Mouse (Mus musculus) MN1 (cell line): ENCODE measurements around the gene Trim54.

ENCODE experiments used
- DNase-seq: peaks from one replicate; pipeline ENCODE4 v3.0.0-alpha.2; 2016; ENCODE audit warnings: low spot score

Trim54 gene

DNA sequence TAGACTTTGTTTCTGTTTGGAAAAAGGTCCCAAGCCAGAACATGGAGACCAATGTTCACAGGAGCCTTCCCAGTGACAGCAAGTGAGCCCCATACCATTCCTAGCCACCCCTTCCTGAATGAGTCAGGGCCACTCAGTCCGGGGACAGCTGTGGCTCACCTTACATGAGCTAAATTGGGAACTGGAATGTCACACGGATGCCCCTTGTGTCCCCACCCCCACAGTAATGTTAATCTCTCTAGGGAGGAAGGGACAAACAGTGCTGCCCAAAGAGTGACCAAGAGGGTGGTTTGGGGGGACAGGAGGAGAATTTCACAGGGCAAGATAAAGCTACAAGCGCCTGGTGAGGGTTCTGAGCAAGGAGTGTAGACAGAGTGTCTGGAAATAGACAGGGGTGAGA, at the start of gene Trim54:
Trim54 (plus strand) TSS at position 359 of the 400 bp plus-strand sequence.
- DNase-seq: no peak

- no peak for DNase-seq
Measured at GRCm38 (mm10) chr5:31069810-31070209, 46.7 kb upstream of the Trim54 start.

- DNase-seq: no peak
Measured at GRCm38 (mm10) chr5:31071059-31071458, 45.5 kb upstream of the Trim54 start.

GRCm38 (mm10) chr5:31071821-31072220, 44.7 kb upstream of the Trim54 start:
- DNase-seq: no peak

GRCm38 (mm10) chr5:31073176-31073575, 43.3 kb upstream of the Trim54 start:
- no peak for DNase-seq

DNA sequence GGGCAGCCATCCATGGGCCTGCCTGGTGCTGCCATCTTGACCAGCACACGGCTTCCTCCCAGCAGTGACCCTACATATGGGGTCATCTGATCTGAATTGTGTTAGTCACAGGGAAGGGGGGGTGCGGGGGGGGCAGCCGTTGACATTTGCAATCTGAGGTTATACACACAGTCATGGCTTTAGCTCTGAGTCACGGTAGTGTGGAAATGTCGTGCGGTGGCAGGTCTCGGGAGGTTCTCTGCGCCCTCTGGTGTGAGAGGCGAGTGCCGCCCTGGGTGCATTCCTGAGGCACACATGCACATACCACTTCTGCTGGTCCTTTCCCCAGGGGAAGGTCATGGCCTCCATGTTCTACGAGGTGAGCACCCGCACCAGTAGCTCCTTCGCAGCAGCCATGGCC, 40.2 kb upstream of the Trim54 start:
- DNase-seq: no peak

GRCm38 (mm10) chr5:31080059-31080794, 36.3 kb upstream of the Trim54 start:
- peak; percentile 45 for DNase-seq

GRCm38 (mm10) chr5:31080795-31081164, 35.7 kb upstream of the Trim54 start:
- no peak for DNase-seq

DNA sequence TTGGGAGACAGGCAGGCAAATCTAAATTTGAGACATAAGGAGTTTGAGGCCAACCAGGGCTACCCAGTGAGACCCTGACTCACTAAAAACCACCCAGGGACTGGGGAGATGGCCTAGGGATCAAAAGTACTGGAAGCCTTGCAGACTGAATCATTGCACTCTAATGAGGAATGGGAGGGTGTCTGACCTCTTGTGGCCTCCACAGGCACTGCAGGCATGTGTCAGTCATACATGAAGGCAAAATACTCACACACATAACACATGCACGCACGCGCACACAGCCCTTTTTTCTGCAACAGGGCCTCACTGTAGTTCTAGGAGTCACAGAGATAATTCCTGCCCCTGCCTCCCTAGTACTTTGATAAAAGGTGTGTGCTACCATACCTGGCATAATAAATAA, 35.1 kb upstream of the Trim54 start:
- DNase-seq: no peak

DNA sequence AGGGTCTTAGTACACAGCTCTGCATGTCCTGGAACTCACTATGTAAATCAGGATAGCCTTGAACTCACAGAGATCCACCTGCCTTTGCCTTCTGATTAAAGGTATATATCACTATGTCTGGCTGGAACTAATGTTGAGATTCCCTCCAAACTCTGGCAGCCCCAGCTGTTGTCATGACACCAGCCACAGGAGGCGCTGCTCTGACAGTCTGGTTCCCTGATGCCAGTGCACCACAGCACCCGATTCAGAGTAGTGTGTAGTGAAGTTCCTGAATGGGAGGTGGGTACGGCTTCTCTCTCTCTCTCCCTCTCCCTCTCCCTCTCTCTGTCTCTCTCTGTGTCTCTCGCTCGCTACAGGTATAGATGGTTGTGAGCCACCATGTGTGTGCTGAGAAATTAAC, 34.2 kb upstream of the Trim54 start:
- DNase-seq: no peak

DNA sequence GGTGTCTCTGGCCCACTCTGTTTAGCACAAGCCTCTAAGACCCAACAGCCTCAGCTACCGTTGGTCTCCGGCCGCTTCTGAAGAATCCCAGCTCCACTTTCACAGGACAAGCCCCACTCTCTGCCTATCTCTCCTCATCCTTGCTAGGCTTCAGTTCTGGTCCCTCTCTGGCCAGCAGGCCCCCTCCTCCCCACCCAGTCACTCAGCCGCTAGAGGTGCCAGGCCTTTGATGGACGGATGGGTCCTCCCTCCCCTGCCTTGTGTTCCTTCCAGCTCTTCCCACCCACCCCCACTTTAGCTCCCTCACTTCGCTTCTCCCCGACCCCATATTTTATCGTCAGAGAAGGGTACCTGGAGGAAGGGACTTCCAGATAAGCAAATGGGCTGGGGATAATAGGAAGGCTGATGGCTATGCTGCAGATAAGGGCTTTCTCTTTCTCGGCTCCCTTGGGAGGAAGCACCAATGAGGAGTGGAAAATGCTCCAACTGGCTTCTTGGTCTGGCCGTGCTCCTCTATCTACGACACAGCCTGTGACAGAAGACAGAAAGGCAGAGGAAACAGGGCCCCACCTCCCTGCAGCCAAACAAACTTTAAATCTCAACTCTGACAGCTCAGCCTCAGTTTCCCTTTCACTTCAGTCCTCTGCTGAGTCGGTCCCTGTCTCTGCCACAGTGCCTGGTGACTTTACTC, 33.4 kb upstream of the Trim54 start:
- DNase-seq: no peak

GRCm38 (mm10) chr5:31083949-31084348, 32.6 kb upstream of the Trim54 start:
- no peak for DNase-seq

- DNase-seq: no peak
Measured at GRCm38 (mm10) chr5:31086606-31087005, 29.9 kb upstream of the Trim54 start.

DNA sequence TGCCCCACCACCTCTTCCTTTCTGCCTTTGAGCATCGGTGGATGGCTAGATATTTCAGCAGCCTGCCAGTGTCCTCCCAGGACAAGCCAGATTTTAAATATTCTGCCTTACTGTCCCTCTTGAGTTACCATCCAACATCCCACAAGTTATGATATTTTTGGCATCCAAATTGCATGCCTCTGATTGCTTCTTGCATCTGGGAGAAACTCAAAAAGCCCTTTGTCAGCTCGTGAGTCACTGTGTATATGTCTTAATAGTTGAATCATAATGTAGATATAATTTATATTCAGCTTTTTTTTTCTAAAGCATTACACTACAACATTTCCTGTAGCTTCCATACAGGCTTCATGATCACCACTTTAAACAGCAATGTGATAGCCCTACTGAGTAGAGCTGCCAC, 29.4 kb upstream of the Trim54 start:
- no peak for DNase-seq

- DNase-seq: no peak
Measured at GRCm38 (mm10) chr5:31092231-31092975, 24.1 kb upstream of the Trim54 start.

DNA sequence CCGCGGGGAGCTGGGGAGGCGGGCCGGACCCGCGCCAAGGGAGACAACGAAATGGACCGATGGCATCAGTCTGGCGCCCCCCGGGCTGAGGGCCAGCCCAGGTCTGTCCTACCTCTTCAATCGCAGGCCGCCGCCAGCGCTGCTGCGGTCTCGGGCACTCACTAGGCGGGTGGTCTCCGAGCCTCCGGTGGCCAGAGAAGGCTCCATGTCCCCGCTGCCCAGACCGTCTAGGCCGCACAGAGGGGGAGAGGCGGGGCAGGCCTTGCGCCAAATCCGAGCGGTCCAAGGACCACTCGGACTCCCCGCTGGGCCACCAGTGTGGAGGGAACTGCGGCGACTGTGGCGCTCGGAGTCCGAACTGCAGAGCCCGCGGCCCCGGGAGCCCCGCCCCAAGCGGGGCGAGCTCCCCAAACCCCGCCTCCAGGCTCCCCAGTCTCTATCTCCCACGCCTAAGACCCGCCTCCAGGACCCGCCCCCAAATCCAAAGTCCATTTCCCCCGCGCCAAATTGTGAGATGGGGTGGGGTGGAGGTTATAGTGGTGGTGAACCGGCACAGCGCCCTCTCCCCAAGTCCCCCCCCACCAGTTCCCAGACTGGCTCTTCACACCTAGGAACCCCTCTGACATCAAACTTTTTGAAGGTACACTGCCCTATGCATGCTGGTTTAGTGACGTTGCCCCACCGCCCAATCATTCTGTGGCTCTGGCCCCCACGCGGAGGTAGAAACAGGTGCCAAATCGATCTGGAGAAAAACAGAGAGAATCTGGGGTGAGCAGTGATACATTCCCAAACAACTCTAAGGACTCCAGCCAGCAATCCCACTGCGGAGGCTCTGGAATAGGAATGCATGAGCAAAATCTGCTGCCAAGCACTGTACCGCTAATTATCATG, 23.1 kb upstream of the Trim54 start:
- no peak for DNase-seq

- DNase-seq: no peak
Measured at GRCm38 (mm10) chr5:31094100-31094798, 22.3 kb upstream of the Trim54 start.

GRCm38 (mm10) chr5:31094799-31095691, 21.5 kb upstream of the Trim54 start:
- peak; percentile 81 for DNase-seq

DNA sequence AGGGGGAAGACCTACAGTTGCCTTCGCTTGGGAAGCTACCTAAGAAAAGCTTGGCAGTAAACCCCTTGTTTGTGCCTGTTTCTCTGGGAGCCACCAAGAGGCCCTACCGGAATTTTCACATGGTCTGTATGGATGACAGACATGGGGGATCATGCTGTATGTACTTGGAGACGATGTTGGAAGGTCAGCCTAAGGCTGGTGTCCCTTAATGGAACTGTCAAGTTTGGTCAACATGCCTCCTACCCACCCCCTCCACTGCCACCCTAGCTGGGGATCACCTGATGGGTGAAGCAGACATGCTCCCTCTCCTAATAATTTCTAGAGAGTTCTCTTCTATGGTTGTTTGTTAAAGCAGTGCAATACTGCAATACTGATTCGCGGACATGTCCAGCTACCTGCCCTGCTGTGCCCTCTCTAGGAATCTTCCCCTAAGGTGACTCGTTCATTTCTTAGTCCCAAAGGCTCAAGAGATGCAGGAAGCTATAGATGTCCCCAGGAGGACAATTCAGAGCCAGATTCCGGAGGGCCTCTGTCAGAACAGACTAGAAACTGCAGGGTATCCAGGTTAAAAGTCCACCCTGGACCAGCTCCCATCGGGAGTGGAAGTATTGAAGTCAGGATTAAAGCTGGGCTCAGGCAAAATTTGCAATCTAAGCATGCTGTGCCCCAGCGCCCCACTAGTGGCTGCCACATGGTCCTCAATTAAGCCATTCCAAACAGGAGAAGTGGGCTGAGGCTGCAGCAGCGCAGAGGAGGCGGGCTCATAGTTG, 20.6 kb upstream of the Trim54 start:
- peak; percentile 24 for DNase-seq
